Mouse (Mus musculus) stomach, postnatal 0 days (tissue): ENCODE measurements around the gene Banf2.

Experiments used
- CTCF ChIP-seq: IDR thresholded peaks from 2 replicates; pipeline ENCODE4 v1.5.1; 2016; ENCODE audit warnings: antibody characterized with exemption, low read depth, mild to moderate bottlenecking, moderate library complexity
- EP300 ChIP-seq: optimal IDR thresholded peaks from 2 replicates; pipeline ENCODE3; 2016; ENCODE audit warnings: antibody characterized with exemption

DNA sequence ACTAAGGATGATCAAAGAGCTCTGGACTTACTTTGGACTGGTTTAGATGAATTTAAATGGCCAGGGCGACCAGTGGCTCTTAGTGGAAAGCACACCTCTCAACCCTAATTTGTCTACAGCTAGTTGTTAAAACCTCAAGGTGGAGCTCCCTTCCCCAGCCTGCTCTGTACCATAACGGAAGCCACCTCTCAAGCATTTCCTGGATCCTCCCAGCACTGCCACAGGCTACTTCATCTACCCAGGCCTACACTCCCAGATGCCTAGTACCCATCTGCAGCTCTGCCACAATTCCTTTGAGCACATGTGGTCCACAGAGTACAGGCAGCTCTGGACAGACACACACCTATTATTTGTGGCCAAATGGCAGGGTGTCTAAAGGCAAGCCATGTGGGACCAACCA, 49.4 kb upstream of the Banf2 start:
- TF ChIP-seq EP300 (no peak), CTCF (peak; percentile 24; the same call in 1 of the 2 replicates)
